Mouse (Mus musculus) neural tube, embryonic 10.5 days (tissue): ENCODE measurements around the gene Tmem150c.
A peak's percentile ranks its signal among the peaks of the same experiment; 100 is the strongest.

Experiments used
- DNase-seq: peaks from one replicate; pipeline ENCODE4 v3.0.0-alpha.2; 2017; ENCODE audit warnings: low spot score; ENCODE audit errors: extremely low spot score

Gene Tmem150c

GRCm38 (mm10) chr5:100166591-100167491, 7.2 kb upstream of the Tmem150c start:
- DNase-seq, result peak; percentile 62

GRCm38 (mm10) chr5:100163368-100163767, 3.8 kb upstream of the Tmem150c start:
- no peak for DNase-seq

DNA sequence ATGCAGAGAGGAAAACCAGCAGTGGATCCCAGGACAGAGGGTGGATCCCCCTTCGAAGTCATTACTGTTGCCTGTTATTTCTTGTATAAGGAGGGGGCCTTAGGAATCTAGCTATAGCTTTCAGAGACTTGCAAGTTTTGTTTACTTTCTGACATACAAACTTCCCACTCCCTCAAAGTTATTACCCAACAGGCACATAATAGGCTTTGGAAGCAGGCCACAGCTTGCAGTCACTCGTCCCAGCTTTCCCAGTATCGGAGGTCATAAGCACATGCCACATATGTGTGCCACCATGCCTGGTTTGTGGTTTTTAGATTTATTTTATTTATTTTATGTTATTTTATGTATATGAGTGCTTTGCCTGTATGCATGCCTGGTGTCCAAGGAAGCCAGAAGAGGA, 3.2 kb upstream of the Tmem150c start:
- DNase-seq, result no peak

- DNase-seq, result no peak
These were observed 2.4 kb upstream of the Tmem150c start for GRCm38 (mm10) chr5:100162053-100162452.

DNA sequence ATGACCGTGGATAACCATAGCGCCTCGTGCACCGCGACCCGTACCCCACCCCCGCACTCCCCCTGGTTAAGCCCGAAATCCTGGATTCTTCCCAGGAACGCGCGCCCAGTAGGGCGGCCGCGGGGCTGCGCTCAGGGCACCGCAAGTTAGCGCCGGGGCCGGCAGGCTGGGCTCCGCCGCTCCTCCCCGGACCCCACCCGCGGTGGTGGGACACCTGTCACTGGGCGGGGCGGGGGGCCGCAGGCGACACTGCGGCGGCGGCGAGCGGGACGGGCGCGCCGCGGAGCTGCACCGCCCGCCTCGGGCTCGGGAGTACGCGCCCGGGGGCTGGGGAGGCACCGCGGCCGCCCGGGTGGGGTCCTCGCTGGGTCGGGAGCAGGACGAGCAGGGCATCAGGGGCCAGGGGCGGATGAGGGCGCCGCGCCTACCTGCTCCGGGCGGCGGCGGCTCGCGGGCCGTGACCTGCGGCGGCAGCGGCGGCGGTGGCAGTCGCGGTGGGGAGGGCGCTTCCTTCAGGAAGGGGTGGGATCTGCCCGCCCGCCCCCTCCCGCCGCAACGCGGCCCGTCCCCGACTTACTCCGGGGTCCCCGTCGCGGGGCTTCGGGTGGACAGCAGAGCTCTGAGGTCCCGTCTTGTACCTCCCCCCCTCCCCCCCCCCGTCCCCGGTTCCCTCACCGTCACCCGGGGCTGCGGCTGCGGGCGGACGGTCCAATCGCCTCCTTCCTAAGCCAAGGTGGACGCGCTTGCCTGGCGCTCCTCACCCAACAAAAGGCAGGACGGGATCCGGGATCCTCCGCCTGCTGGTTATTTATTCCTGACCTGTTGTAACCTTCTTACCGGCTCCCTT, 594 bp downstream of the Tmem150c start:
- DNase-seq, result peak; percentile 69

DNA sequence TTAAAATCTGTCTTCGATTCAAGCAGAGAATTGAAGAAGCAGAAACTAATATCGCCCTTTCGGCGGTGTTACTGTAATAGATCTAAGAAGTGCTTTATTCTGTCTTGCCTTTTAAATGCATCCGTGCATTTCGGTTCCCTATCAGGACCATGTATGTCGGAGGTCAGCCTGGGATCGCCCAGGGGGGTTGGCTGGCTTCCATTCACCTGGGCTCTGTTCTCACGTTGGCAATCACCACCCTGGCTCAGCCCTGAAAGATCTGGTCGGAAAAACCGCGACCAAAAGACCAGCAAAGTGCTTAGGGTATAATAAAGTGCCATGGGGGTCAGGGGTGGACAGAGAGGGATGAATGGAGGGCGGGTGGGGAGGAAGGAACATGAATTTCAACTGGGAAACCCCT, 1.3 kb downstream of the Tmem150c start:
- DNase-seq, result peak; percentile 44

DNA sequence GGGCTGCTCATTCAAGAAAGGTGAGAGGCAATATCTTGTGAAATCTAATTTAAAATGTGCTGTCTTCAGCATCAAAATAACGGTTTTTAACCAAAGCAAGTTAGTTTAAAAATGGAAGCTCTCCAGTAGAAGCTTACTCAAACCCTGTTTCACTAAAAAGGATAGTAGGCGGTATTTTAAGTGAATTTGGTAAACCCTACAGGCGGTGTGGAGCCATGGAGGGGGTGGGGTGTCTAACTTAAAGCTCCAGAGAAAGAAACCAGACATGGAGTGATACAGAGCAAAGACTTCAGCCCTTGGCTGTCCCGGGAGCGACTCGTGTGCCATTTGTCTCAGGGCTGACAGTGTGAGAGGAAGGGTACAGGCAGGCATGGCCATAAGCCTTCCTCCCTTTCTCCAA, 4.0 kb downstream of the Tmem150c start:
- no peak for DNase-seq

GRCm38 (mm10) chr5:100149967-100150366, 9.6 kb downstream of the Tmem150c start:
- no peak for DNase-seq

- DNase-seq, result no peak
These were observed 14.8 kb downstream of the Tmem150c start for GRCm38 (mm10) chr5:100144836-100145235.

DNA sequence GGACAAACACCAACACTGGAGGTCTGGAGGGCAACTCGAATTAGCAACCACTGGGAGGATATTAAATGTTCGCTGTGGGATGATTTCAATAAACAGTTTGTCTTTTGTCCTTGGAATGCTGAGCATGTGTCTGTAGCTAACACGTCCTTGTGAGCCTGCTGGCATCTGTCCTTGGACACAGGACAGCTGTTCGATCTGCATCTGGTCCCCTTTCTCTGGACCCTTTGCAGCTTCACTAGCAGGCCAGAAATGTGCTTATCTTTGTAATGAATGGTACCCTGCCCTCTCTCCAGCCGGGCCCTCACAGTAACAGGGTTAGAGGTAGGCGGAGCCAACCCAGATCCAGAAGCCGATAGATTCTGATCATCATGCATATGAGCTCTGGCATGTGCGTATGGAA, 32.3 kb downstream of the Tmem150c start:
- no peak for DNase-seq

- DNase-seq, result no peak
These were observed 34.0 kb downstream of the Tmem150c start for GRCm38 (mm10) chr5:100125409-100126123.

DNA sequence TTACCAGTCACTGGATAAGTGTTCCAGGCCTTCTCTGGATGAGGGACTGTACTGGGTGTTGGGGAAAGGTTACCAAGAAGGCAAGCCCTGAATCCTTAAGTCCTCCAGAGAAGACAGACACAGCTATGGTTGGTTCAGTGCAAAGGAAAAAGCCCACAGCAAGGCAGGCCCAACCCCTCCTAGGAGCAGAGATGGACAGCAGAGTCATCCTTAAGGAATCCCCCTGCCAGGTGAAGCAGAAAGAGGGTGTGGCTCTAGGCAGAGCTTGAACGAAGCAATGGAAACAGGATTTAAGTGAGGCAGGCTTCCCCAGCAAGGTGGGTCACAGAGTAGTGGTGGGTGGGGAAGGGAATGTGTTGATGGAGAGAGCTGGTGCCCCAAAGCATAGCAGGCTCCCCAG, 35.1 kb downstream of the Tmem150c start:
- no peak for DNase-seq

- DNase-seq, result no peak
These were observed 36.3 kb downstream of the Tmem150c start for GRCm38 (mm10) chr5:100123283-100123682.

DNA sequence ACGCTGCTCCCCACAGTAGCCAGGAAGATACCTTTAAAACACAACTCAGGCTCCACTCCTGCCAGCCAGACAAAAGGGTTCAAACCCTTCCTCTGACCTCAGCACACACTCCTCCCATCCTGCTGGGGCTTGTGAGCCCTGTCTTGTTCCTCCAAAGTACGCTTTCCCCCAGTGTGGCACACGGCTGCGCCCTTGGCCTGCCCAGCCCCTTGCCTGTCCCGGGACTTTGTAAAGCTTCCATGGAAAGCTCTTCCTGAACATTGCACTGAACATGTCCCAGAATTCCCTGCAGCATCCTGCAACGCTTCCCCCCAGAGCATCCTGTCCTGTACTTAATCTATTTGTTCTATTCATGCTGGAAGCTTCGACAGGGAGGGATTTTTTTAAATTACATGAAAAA, 38.4 kb downstream of the Tmem150c start:
- DNase-seq, result peak; percentile 18

GRCm38 (mm10) chr5:100120711-100121141, 38.9 kb downstream of the Tmem150c start:
- DNase-seq, result peak; percentile 26

GRCm38 (mm10) chr5:100119331-100119730, 40.3 kb downstream of the Tmem150c start:
- no peak for DNase-seq

- no peak for DNase-seq
These were observed 46.2 kb downstream of the Tmem150c start for GRCm38 (mm10) chr5:100113403-100113802.

- no peak for DNase-seq
These were observed 49.0 kb downstream of the Tmem150c start for GRCm38 (mm10) chr5:100110581-100110980.

DNA sequence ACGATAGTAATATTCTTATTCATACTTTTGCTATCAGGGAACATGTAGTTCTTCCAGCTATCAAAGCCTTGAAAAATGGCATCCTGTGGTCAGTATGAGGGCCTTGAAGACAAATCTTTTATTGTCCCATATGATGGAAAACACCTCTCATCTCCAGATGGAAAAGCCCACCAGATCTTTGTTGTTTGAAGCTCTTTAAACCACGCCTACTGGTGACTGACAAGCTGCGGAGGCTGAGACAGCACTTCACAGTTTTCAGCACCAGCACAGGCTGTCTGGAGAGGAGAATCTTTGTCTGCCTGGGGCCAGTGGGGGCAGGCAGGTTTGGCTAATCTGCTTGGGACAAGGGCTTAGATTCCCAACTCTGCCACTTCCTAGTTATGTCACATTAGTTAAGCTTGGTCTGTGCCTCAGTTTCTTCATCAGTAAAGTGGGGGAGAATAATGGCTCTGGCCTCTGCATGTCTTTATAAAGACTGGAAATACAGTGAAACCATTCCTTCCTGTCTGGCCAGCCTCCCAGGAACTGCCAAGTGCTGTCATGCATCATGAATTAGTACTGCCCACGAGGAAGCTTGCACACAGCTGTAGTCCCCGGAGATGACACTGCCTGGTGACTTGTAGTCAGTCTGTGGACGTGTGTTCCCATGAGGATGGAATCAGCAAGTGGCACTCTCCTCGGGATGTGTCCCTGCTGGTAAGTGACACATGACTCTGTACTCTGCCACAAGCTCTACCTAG, 49.9 kb downstream of the Tmem150c start:
- no peak for DNase-seq

DNA sequence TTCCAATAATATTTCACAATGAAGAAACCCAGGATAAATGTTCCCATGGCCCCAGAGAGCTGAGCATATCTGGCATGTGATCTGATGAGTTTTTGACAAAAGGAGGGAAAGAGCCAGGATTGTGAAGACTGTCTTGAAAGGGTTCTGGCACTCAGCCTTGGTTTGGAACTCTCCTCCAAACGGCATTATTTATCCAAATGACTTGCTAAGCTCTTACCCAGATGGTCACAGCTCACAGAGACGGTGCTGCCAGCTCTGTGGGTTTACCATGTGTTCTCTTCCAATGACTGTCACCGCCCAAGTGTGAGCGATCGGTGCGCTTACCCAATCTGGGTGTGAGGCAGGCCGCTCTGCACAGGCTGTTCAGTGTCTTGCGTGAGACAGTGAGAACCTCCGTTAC, 50.7 kb downstream of the Tmem150c start:
- DNase-seq, result no peak

- DNase-seq, result no peak
These were observed 57.2 kb downstream of the Tmem150c start for GRCm38 (mm10) chr5:100102395-100102794.
